ENCODE assay signal across 8 mouse cellular contexts in the genomic region with DNA sequence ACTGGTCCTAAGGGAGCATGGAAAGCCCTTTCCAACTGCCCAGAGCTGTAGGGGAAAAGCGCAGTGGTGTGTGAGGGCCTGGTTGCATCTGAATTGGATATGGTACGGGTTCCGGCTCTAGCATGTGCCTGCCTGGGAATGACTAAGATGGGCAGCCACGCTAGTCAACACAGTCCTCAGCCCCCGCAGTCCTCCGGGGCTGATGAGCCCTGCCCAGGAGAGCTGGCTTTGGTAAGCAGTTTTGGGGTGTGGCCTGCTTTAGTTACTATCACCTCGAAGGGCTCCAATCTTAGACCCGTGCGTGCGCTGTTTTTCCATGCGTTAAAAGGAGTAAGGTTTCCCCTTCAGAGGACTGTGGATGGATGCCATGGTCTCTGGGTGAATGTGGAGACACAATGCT. TPM values are rescaled to one million over a fixed set of nuclear protein-coding genes. Genes with fewer than 3 reads are reported as not detected.
DNase-seq lines count a peak whose midpoint lies in the region; ATAC-seq and TF ChIP-seq lines count a peak whose summit lies in the region.

No protein-coding gene starts in this region.

- DNase-seq in kidney, adult 2 months: no peak
- DNase-seq in liver, embryonic 14.5 days (ENCODE audit: low read depth in 3 of 3, low spot score in 3 of 3): no peak
- DNase-seq in natural killer cell, adult 2 months (ENCODE audit: low spot score in 2 of 2): no peak
- no peak for DNase-seq in frontal cortex, postnatal 14 days (ENCODE audit: low spot score in 2 of 2)
- no peak for DNase-seq in ovary, postnatal 14 days (ENCODE audit: low spot score)

- TF ChIP-seq CTCF in kidney, adult 2 months (conservative IDR thresholded peaks at IDR 0.05; ENCODE audit: insufficient read depth, insufficient read length, low read depth, low read length): no peak
- TF ChIP-seq CTCF in ES-Bruce4 (IDR thresholded peaks at IDR 0.05; ENCODE audit: low read depth, low read length): no peak
- TF ChIP-seq CTCF in liver, embryonic 14.5 days (IDR thresholded peaks at IDR 0.05; ENCODE audit: low read depth): no peak

- ATAC-seq in kidney, embryonic 16.5 days (ENCODE audit: low FRiP score, low TSS enrichment): peak; percentile 51; the same call in 1 of the 2 replicates
- ATAC-seq in erythroid progenitor cell, adult 5-6 weeks (replicated peaks; ENCODE audit: low FRiP score, poor library complexity, severe bottlenecking): peak; percentile 74
- ATAC-seq in liver, embryonic 14.5 days (ENCODE audit: insufficient read depth): peak; percentile 88

- H3K4me1 ChIP-seq in kidney, embryonic 16.5 days (ENCODE audit: insufficient read depth, low read length): peaks cover 5% of the 10 kb centered on the region; the same call in 1 of the 2 replicates
- H3K4me1 ChIP-seq in kidney, adult 2 months (ENCODE audit: control insufficient read depth, insufficient read depth, low read length): no peaks in the 10 kb centered on the region
- no peaks in the 10 kb centered on the region for H3K4me1 ChIP-seq in ES-Bruce4 (ENCODE audit: control insufficient read depth, insufficient read depth, low read length)
- H3K4me1 ChIP-seq in liver, embryonic 14.5 days (replicated peaks; ENCODE audit: control insufficient read depth in 2 of 2, insufficient read depth in 2 of 2, low read length in 1 of 2): peaks cover 16 to 21% of the 10 kb centered on the region in 2 experiments

- H3K27me3 ChIP-seq in kidney, embryonic 16.5 days (ENCODE audit: insufficient read depth, low read length): no peaks in the 10 kb centered on the region
- no peaks in the 10 kb centered on the region for H3K27me3 ChIP-seq in kidney, adult 2 months (replicated peaks; ENCODE audit: control insufficient read depth, insufficient read depth, low read length)
- H3K27me3 ChIP-seq in ES-Bruce4 (ENCODE audit: control insufficient read depth, insufficient read depth, low read length, poor library complexity, severe bottlenecking): no peaks in the 10 kb centered on the region
- H3K27me3 ChIP-seq in liver, embryonic 14.5 days (ENCODE audit: control insufficient read depth, insufficient read depth, low read length): no peaks in the 10 kb centered on the region

- H3K9me3 ChIP-seq in kidney, embryonic 16.5 days (ENCODE audit: low read length): no peaks in the 10 kb centered on the region
- H3K9me3 ChIP-seq in ES-Bruce4 (replicated peaks; ENCODE audit: control insufficient read depth, insufficient read depth, low read length, poor library complexity, severe bottlenecking): no peaks in the 10 kb centered on the region
- H3K9me3 ChIP-seq in liver, embryonic 14.5 days (ENCODE audit: control insufficient read depth, low read length): no peaks in the 10 kb centered on the region

- H3K9ac ChIP-seq in kidney, embryonic 16.5 days (replicated peaks; ENCODE audit: low read length): no peak overlapping the region
- H3K9ac ChIP-seq in ES-Bruce4 (ENCODE audit: low read depth, poor library complexity, severe bottlenecking): no peak overlapping the region
- peak overlapping the region; percentile 52 for H3K9ac ChIP-seq in liver, embryonic 14.5 days (replicated peaks)

- TF ChIP-seq EP300 in ES-Bruce4 (IDR thresholded peaks at IDR 0.05; ENCODE audit: insufficient read depth, low read depth, low read length): no peak
- TF ChIP-seq EP300 in liver, embryonic 14.5 days (IDR thresholded peaks at IDR 0.05; ENCODE audit: low read depth): no peak

- no peaks in the 10 kb centered on the region for H3K36me3 ChIP-seq in kidney, embryonic 16.5 days (ENCODE audit: insufficient read depth, low read length)
- no peaks in the 10 kb centered on the region for H3K36me3 ChIP-seq in kidney, adult 2 months (ENCODE audit: control insufficient read depth, insufficient read depth, low read length)
- H3K36me3 ChIP-seq in ES-Bruce4 (ENCODE audit: control insufficient read depth, insufficient read depth, low read length, poor library complexity, severe bottlenecking): no peaks in the 10 kb centered on the region
- no peaks in the 10 kb centered on the region for H3K36me3 ChIP-seq in liver, embryonic 14.5 days (replicated peaks; ENCODE audit: control insufficient read depth, insufficient read depth, low read depth)

- WGBS in kidney, embryonic 16.5 days: 52% methylated on average over 11 of the region's 11 CpGs
- WGBS in kidney, adult 2 months: 52% methylated on average over 11 of the region's 11 CpGs
- 47% methylated on average over 11 of the region's 11 CpGs for WGBS in liver, embryonic 14.5 days (ENCODE audit: insufficient replicate concordance)

- no peak overlapping the region for H3K27ac ChIP-seq in kidney, embryonic 16.5 days (ENCODE audit: low read length)
- no peak overlapping the region for H3K27ac ChIP-seq in kidney, adult 2 months (ENCODE audit: insufficient read depth, low read depth, low read length)
- no peak overlapping the region for H3K27ac ChIP-seq in ES-Bruce4 (ENCODE audit: insufficient read depth, low read length)
- H3K27ac ChIP-seq in liver, embryonic 14.5 days: peak overlapping the region; percentile 56

- H3K4me3 ChIP-seq in kidney, embryonic 16.5 days (ENCODE audit: low read length): no peak overlapping the region
- H3K4me3 ChIP-seq in kidney, adult 2 months (ENCODE audit: insufficient read depth, low read depth, low read length): no peak overlapping the region
- peak overlapping the region; percentile 24 for H3K4me3 ChIP-seq in ES-Bruce4 (ENCODE audit: low read depth, low read length)
- H3K4me3 ChIP-seq in liver, embryonic 14.5 days (ENCODE audit: insufficient read depth in 1 of 2, low read depth in 2 of 2, low read length in 2 of 2): peak overlapping the region; percentile 23 to 25

- no peak for TF ChIP-seq POLR2A in kidney, adult 2 months (IDR thresholded peaks at IDR 0.05; ENCODE audit: low read depth, low read length)
- no peak for TF ChIP-seq POLR2A in ES-Bruce4 (IDR thresholded peaks at IDR 0.05; ENCODE audit: insufficient read depth, low read length)

- peak overlapping the region; percentile 7; the same call in 1 of the 2 replicates for H3K4me2 ChIP-seq in kidney, embryonic 16.5 days (replicated peaks; ENCODE audit: low read depth, low read length)
- H3K4me2 ChIP-seq in liver, embryonic 14.5 days (ENCODE audit: low read depth): peak overlapping the region; percentile 68

RNA-seq across cellular contexts. Expression of a gene that starts 16.4 kb away (rescaled TPM):
- polyA plus RNA-seq in kidney, embryonic 16.5 days (2015; fragmentation: Nextera tagmentation; extraction: Ambion mirVana): 2,516 and 2,589 TPM in 2 replicates
- polyA plus RNA-seq in kidney, adult 2 months (2012; rRNA removed): 324 and 348 TPM in 2 replicates
- polyA plus RNA-seq in ES-Bruce4 (2011; ENCODE audit: insufficient read depth, insufficient read length, low read depth, missing spikeins): 679 and 698 TPM in 2 replicates
- total RNA-seq in erythroid progenitor cell, adult 5-6 weeks (2015; ENCODE audit: low replicate concordance): 2,042 and 2,351 TPM in 2 replicates
- total RNA-seq in erythroid progenitor cell, adult 5-6 weeks (2017; ENCODE audit: low replicate concordance): 2,407 and 2,791 TPM in 2 replicates
- polyA plus RNA-seq in liver, embryonic 14.5 days (2012; rRNA removed): 529 and 1,021 TPM in 2 replicates
- polyA plus RNA-seq in liver, embryonic 14.5 days (2014; fragmentation: Nextera tagmentation; extraction: Ambion mirVana): 2,262 and 2,378 TPM in 2 replicates

RNA-seq across cellular contexts. Expression of a gene that starts 20.8 kb away (rescaled TPM):
- 41.4 and 42.8 TPM in 2 replicates for polyA plus RNA-seq in kidney, embryonic 16.5 days (2015; fragmentation: Nextera tagmentation; extraction: Ambion mirVana)
- polyA plus RNA-seq in kidney, adult 2 months (2012; rRNA removed): 6.2 and 8.4 TPM in 2 replicates
- 35.0 and 36.6 TPM in 2 replicates for polyA plus RNA-seq in ES-Bruce4 (2011; ENCODE audit: insufficient read depth, insufficient read length, low read depth, missing spikeins)
- total RNA-seq in erythroid progenitor cell, adult 5-6 weeks (2015; ENCODE audit: low replicate concordance): 21.3 and 23.9 TPM in 2 replicates
- 29.9 and 35.2 TPM in 2 replicates for total RNA-seq in erythroid progenitor cell, adult 5-6 weeks (2017; ENCODE audit: low replicate concordance)
- polyA plus RNA-seq in liver, embryonic 14.5 days (2012; rRNA removed): 11.5 and 15.5 TPM in 2 replicates
- 15.8 and 18.0 TPM in 2 replicates for polyA plus RNA-seq in liver, embryonic 14.5 days (2014; fragmentation: Nextera tagmentation; extraction: Ambion mirVana)

Comparison
In these comparisons a context has a peak if more than half of its experiments do, and no peak if none do; other contexts are left out.
1. H3K4me3 ChIP-seq: peak in ES-Bruce4 (single experiment) and liver, embryonic 14.5 days (2 of 2); none in kidney, embryonic 16.5 days (single experiment) and kidney, adult 2 months (single experiment).
2. Peak in every context shown above with its lines, with median percentiles within 50 percentile points of each other: ATAC-seq.